Comparison of ENCODE assay signal across 30 mouse cellular contexts in the genomic region with DNA sequence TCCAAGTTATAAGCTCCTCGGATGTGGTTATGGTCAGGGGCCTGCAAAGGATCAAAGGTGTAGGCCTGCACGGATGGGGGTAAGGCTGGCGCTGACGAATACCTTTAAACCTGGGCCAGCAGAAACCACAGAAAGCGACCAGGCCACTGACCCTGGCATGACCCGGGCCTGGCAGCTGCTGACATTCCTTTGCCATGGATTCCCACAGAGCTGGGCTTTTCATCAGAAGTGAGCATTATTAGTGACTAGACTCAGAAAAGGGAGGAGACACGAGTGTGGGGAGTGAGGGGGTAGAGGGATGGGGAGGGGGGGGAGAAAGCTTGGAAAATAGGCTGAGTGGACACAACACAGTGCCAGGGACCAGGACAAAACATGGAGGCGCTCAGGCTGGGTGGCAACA.
DNase-seq lines count a peak whose midpoint lies in the region; ATAC-seq and TF ChIP-seq lines count a peak whose summit lies in the region.
"Had no signal": no experiment of that assay in that cellular context is flagged by ENCODE, and none has a peak within 500 bp of the region (broad histone marks: within the 10 kb centered on the region; RNA-seq: fewer than 3 reads in every experiment).

No protein-coding gene starts in this region.

- no peak overlapping the region for H3K27ac ChIP-seq in midbrain, embryonic 11.5 days (ENCODE audit: low read depth, low read length)
- H3K27ac ChIP-seq in midbrain, embryonic 10.5 days (replicated peaks) = no peak overlapping the region; the same call in 1 of the 2 replicates
- H3K27ac ChIP-seq in limb, embryonic 10.5 days = 0 out of 2 replicates have a peak overlapping the region, but pooled peaks have one; percentile 34
- no peak overlapping the region for H3K27ac ChIP-seq in intestine, postnatal 0 days (ENCODE audit: low read depth, low read length)
- H3K27ac ChIP-seq: forebrain, embryonic 15.5 days; hindbrain, embryonic 15.5 days; liver, embryonic 14.5 days; macrophage; midbrain, embryonic 12.5 days had no signal

- no peaks in the 10 kb centered on the region for H3K9me3 ChIP-seq in midbrain, embryonic 11.5 days (ENCODE audit: control insufficient read depth, low read length)
- H3K9me3 ChIP-seq in midbrain, embryonic 10.5 days (replicated peaks) = no peaks in the 10 kb centered on the region
- no peaks in the 10 kb centered on the region for H3K9me3 ChIP-seq in limb, embryonic 10.5 days (replicated peaks)
- no peaks in the 10 kb centered on the region for H3K9me3 ChIP-seq in intestine, postnatal 0 days (ENCODE audit: control insufficient read depth)
- H3K9me3 ChIP-seq: forebrain, embryonic 15.5 days; hindbrain, embryonic 15.5 days; midbrain, embryonic 12.5 days had no signal

- H3K4me3 ChIP-seq in midbrain, embryonic 11.5 days (ENCODE audit: low read depth, low read length) = no peak overlapping the region
- no peak overlapping the region for H3K4me3 ChIP-seq in midbrain, embryonic 10.5 days
- H3K4me3 ChIP-seq in limb, embryonic 10.5 days = no peak overlapping the region
- H3K4me3 ChIP-seq in intestine, postnatal 0 days (ENCODE audit: low read depth, low read length) = no peak overlapping the region
- H3K4me3 ChIP-seq: forebrain, embryonic 15.5 days; hindbrain, embryonic 15.5 days; midbrain, embryonic 12.5 days; myocyte had no signal

- ATAC-seq in midbrain, embryonic 11.5 days (ENCODE audit: low FRiP score) = no peak
- ATAC-seq in intestine, postnatal 0 days = no peak
- ATAC-seq: forebrain, embryonic 15.5 days; inflammation-experienced regulatory T-cells, adult 6 months had no signal

- no peak for TF ChIP-seq CTCF in intestine, postnatal 0 days (IDR thresholded peaks at IDR 0.05; ENCODE audit: low read depth)

- H3K4me1 ChIP-seq in midbrain, embryonic 11.5 days (ENCODE audit: control insufficient read depth, insufficient read depth, low read length) = no peaks in the 10 kb centered on the region
- H3K4me1 ChIP-seq in midbrain, embryonic 10.5 days = peaks cover 8% of the 10 kb centered on the region; the same call in 1 of the 2 replicates
- peaks cover 25% of the 10 kb centered on the region for H3K4me1 ChIP-seq in limb, embryonic 10.5 days
- H3K4me1 ChIP-seq in intestine, postnatal 0 days (replicated peaks; ENCODE audit: control insufficient read depth, insufficient read depth, low read length) = no peaks in the 10 kb centered on the region
- H3K4me1 ChIP-seq: forebrain, embryonic 15.5 days; hindbrain, embryonic 15.5 days had no signal

- no peak overlapping the region for H3K9ac ChIP-seq in midbrain, embryonic 11.5 days (ENCODE audit: low read length)
- H3K9ac ChIP-seq in intestine, postnatal 0 days (ENCODE audit: low read depth, low read length) = no peak overlapping the region
- H3K9ac ChIP-seq: forebrain, embryonic 15.5 days; hindbrain, embryonic 15.5 days; liver, embryonic 14.5 days; midbrain, embryonic 12.5 days had no signal

- peak; percentile 32 for DNase-seq in embryo, embryonic 10 days (ENCODE audit: low spot score)
- no peak for DNase-seq in embryo, embryonic 10.5 days (ENCODE audit: low spot score)
- peak; percentile 84 for DNase-seq in midbrain, embryonic 11.5 days (ENCODE audit: low spot score, missing footprints)
- no peak for DNase-seq in midbrain, embryonic 10.5 days (ENCODE audit: low spot score)
- no peak for DNase-seq in limb, embryonic 10.5 days (ENCODE audit: low spot score)
- DNase-seq in retina, embryonic 14.5 days (ENCODE audit: low spot score) = peak; percentile 8
- DNase-seq in cerebellum, adult 8-10 months = no peak
- DNase-seq: adrenal gland, postnatal 14 days; cerebellum, adult 18-20 months; cerebellum, postnatal 14 days; gastrocnemius, postnatal 25 days; heart, adult 18-20 months; heart, postnatal 4 days; kidney, adult 2 months; layer of hippocampus, adult 9-11 months; liver; lung, adult 2 months; lung, postnatal 10 days; spleen, adult 18-20 months; thymus, adult 18-20 months; thymus, postnatal 25 days had no signal

- WGBS in midbrain, embryonic 11.5 days = 55% methylated on average over 8 of the region's 8 CpGs
- WGBS in midbrain, embryonic 10.5 days = 60% methylated on average over 8 of the region's 8 CpGs
- 39% methylated on average over 8 of the region's 8 CpGs for WGBS in limb, embryonic 10.5 days
- WGBS in intestine, postnatal 0 days = 51% methylated on average over 8 of the region's 8 CpGs

- no peaks in the 10 kb centered on the region for H3K36me3 ChIP-seq in midbrain, embryonic 11.5 days (ENCODE audit: control insufficient read depth, insufficient read depth, low read length)
- H3K36me3 ChIP-seq in midbrain, embryonic 10.5 days = no peaks in the 10 kb centered on the region
- no peaks in the 10 kb centered on the region for H3K36me3 ChIP-seq in limb, embryonic 10.5 days
- no peaks in the 10 kb centered on the region for H3K36me3 ChIP-seq in intestine, postnatal 0 days (ENCODE audit: control insufficient read depth, insufficient read depth)
- H3K36me3 ChIP-seq: forebrain, embryonic 15.5 days; hindbrain, embryonic 15.5 days; midbrain, embryonic 12.5 days had no signal

- no peak overlapping the region for H3K4me2 ChIP-seq in midbrain, embryonic 11.5 days
- H3K4me2 ChIP-seq in intestine, postnatal 0 days (replicated peaks; ENCODE audit: low read depth) = no peak overlapping the region
- H3K4me2 ChIP-seq: forebrain, embryonic 15.5 days; heart, embryonic 11.5 days; hindbrain, embryonic 15.5 days; midbrain, embryonic 12.5 days had no signal

- H3K27me3 ChIP-seq in midbrain, embryonic 11.5 days (ENCODE audit: control insufficient read depth, insufficient read depth, low read length) = no peaks in the 10 kb centered on the region
- H3K27me3 ChIP-seq in midbrain, embryonic 10.5 days (ENCODE audit: low read depth, poor library complexity, severe bottlenecking) = no peaks in the 10 kb centered on the region
- peaks cover 47% of the 10 kb centered on the region for H3K27me3 ChIP-seq in limb, embryonic 10.5 days (ENCODE audit: low read depth, poor library complexity, severe bottlenecking)
- H3K27me3 ChIP-seq in intestine, postnatal 0 days (replicated peaks; ENCODE audit: control insufficient read depth, insufficient read depth, low read length) = no peaks in the 10 kb centered on the region
- H3K27me3 ChIP-seq: forebrain, embryonic 15.5 days; hindbrain, embryonic 15.5 days; midbrain, embryonic 12.5 days had no signal

Comparison
In these comparisons a context has a peak if more than half of its experiments do, and no peak if none do; other contexts are left out.
1. DNase-seq: peak in embryo, embryonic 10 days (single experiment), midbrain, embryonic 11.5 days (single experiment) and retina, embryonic 14.5 days (single experiment); none in embryo, embryonic 10.5 days (single experiment), midbrain, embryonic 10.5 days (single experiment), limb, embryonic 10.5 days (single experiment) and cerebellum, adult 8-10 months (single experiment).